Mouse (Mus musculus) layer of hippocampus, adult 18-20 months (tissue): ENCODE results near the gene Trappc3l. TPM values are rescaled to one million over a fixed set of nuclear protein-coding genes. Genes with fewer than 3 reads are reported as not detected.
"Not testable (repeated sequence)": the region's sequence is repeated elsewhere in the genome, so short reads cannot be mapped to it uniquely, and the experiment has no call there.

Experiments
- DNase-seq, 2 experiments: peaks; one replicate each; pipeline ENCODE4 v3.0.0; 2022; ENCODE audit warnings: low spot score in 2 of 2
- long read RNA-seq: library from polyadenylated mRNA; stranded (forward); transcript quantifications from one replicate; pipeline ENCODE4 v2.0.0, GENCODE M21; 2021
- total RNA-seq, 2 experiments: library from RNA; stranded (reverse); gene quantifications; 2 replicates each; pipeline ENCODE4 v1.2.3; 2021

Trappc3l gene
- total RNA-seq = under 1 TPM in 1 of 2 experiments, not detected in 1; 0.64 TPM
- long read RNA-seq = 0 reads

DNA sequence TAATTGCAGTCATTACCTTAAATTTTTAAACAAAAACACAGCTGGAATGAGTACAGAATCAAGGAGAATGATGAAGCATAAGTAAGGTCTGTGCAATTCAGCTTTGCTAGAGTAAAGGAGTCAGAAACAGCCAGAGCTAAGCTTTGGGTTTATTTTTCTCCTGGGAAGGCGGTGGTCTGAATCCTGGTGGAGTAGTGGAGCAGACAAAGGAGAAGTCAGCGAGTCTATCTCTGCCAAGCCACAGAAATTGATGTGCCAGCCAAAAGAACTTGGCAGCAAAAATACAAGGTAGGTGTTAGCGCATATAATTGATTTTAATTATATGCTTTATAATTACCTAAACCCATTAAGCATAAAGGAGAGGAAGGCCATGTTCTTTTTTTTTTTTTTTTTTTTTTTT is at the start of gene Trappc3l:
Gene Trappc3l, plus strand, starts transcription at position 197 of the 400 bp plus-strand sequence.
- DNase-seq = no peak

DNA sequence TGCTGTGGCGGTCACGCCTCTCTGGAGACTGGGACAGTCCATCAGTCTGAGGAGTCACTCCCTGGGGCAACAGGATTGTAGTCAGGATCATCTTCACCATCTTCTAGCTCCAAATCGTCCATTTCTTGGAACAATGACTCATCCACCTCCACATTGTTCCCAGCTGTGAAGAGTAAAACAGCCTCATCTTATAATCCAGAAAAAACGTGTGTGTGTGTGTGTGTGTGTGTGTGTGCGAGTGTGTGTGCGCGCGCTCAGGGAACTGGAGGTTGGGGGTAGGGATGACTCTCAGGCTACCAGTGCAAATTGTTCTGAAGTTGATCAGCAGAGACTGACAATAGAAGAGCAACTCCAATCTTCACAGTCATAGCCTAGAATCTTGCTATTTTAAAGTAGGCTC is 40.7 kb upstream of the Trappc3l start:
- DNase-seq = not testable (repeated sequence)

DNA sequence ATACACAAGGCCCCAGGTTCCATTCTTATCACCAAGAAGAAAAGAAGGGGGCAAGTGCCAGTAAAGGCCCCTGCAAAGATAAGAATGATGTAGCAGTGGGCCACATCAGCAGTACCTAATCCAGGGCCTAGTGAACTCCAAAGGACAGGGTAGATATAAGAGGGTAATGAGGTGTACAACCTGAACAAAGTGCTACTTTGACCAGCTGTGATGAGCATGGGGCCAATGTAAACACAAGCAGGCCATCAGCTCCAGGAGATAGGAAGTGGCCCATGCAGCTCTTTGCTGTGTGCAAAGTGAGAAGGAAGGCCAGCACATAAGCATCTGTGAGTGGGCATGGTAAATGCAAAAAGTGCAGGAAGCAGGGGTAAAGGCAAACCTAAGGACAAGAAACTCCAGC is 39.0 kb upstream of the Trappc3l start:
- no peak for DNase-seq

DNA sequence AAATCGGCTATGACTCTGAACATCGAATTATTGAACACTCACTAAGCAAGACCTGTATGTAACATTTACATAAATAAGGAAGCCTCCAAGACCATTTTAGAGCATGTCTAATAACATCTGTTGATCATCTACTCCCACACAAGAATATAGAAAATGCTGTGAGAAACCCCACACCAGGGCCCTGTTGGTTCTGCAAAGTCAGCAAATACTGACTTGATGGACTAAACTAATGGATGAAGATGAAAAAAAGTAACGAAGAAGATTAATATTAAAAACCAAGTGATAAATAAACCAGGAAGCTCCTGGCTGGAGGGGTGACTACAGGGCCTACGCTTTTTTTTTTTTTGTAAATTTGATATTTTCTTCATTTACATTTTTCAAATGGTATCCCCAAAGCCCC is 24.8 kb upstream of the Trappc3l start:
- DNase-seq = no peak

DNA sequence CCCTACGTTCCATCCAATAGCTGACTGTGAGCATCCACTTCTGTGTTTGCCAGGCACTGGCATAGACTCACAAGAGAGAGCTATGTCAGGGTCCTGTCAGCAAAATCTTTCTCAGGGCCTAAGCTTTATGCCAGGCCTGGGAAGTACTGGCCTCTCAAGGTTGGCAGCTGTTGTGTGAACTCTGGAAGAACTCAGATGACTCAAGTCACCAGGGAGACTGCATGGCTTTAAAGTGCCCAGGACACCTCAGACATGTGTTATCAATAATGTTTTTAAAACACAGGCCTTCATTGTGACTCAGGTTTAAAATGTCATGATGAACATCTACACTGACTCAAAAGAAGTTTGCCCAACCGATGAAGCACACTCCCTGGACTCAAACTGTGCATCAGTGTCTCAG is 24.2 kb upstream of the Trappc3l start:
- DNase-seq = no peak

DNA sequence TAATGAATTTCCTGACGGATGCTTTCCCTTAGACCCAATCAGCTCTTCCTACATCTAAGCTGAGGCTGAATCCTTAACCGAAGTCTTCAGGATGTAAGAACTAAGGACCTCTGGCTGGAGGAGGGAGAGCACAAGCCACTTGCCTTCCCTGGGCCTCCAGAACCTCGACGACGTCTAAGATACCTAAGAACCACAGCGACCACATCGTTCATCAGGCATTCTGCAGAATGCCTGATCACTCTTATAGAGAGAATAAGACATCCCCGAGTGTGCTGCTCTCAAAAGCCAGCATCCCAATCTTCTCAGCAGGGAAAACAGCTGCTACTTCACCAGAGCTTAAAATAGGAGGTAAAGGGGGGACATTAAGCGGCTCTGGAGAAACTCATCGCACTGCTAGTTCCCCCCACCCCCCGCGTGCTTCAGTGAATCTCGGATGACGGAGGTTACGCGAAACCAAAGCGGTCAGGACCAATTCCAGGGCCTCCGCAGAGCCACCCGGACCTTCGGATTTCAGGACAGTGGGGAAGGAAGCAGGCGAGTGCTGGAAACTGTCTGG is 18.6 kb upstream of the Trappc3l start:
- peak; percentile 2 to 22 for DNase-seq

DNA sequence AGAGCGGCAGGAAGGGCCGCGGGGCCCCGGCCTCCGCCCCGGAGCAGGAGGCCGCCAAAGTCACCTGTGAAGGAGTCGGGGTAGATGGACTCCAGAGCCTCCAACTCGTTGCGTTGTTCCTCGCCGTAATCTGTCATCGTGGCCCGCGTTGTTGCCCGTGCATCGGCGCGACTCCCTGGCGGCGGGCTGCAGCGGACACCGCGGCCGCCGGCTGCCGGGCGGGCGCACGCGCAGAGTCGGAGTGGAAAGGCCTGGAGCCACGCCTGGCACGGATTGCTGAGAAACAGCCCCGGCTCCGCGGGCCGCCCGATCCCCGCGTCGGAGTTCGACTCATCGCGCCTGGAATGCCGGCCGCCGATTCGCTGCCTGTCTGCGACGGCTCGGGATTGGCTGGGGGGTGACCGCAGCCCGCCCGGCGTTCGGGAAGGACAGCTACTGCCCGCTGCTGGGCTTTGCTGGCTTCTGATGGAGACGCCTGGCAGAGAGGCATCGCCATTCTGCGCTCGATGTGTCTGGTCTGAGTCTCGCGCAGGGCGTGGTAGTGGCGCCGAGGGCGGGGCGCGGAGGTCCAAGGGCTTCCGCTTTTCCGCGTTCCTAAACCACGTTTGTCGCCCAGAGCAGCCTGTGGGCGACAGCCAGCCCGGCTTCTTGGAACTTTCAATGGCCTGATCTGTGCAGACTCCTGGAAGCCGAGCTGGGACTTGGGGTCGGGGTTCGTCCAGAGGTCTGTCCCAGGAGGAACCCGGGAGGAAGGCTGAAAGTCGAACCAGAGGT is 17.9 kb upstream of the Trappc3l start, which contains the start of gene Rwdd1:
Gene Rwdd1, minus strand, starts transcription at position 323 of the 774 bp plus-strand sequence.
- DNase-seq = peak; percentile 98

DNA sequence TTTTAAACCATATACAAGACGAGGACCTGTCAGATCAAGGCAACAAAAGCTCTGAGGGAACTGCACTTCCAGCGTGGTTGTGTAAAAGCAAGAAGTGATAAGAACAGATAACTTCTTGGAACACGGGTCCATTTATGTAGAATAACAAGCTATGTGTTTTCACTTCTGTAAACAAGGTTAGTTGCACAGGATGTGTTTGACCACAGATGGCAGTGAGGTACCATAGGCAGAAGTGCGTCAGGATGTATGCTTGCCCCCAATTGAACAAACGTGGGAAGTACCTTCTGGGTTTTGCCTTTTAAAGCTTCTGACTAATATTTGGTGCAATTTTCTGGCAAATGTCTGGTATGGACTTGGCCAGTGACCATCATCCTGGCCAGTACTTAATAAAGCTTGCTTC is 7.1 kb upstream of the Trappc3l start:
- no peak for DNase-seq

DNA sequence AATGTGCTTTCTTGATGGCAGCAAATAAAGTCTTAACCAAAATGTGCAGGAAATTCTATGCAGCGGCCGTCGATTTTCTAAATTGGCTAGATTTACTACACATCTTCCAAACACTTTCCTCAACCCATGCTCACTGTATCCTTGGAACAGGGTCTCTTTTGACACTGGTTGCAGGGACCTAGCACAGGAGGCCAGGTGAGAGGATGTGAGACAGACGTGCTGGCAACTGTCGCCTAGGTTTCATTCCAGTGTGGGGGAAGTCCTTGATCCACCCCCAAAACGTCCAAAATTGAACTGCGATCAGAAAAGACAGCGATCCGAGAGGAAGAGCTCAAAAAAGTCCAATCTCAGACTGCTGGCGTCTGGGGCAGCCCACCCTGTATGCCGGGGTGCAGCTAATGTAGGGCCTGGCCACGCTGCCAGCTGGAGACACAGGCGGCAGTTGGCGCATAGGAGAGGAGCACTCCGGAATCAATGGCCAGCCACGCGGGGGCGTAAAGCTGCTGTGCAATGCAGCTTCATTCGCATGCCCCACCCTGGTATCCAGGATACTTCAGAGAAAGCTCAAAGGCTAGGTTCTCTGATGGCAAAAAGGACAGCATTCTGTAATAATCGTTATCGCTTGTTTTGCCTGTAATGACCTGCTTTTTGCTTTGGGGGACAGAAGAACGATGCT is 3.6 kb upstream of the Trappc3l start:
- peak; percentile 62 to 71 for DNase-seq

DNA sequence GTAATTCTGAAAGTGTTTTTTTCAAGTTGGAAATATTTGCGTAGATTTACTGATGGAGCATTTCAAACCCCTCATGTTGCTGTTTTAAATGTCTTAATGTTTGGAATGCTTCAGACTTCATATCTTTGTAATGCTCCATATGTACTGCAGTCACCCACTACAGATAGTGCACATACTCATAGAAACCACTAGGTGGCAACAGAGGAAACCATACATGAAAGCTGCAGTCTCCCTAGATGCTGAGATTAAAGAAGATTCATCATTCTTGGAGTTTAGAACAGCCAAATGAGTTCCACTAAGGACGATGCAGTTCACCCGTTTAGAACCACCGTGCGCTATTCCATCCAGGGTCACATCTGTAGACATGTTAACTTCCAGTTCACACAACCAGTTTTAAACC is 810 bp upstream of the Trappc3l start:
- peak in 1 of 2 experiments; percentile 56 for DNase-seq

DNA sequence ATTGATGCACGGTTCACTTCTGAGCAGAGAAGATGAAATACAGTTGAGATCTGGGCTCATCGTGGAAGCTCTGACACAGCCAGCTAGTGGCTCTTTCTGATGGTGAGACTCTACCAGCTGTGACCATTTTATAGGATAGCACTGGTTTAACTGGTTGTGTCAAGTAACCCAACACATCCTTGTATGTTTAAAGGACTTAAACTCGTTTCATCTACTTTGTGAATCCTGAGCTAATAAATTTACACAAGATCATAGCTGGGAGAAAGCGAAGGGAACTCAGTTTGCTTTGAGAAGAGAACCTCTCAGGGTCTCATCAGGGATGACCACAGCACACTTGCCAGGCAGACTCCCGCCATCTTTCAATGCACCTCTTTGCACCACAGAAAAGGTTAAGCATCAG is 6.8 kb downstream of the Trappc3l start, which contains the start of gene Calhm4:
Gene Calhm4, minus strand, starts transcription at position 101 of the 400 bp plus-strand sequence.
- no peak for DNase-seq

DNA sequence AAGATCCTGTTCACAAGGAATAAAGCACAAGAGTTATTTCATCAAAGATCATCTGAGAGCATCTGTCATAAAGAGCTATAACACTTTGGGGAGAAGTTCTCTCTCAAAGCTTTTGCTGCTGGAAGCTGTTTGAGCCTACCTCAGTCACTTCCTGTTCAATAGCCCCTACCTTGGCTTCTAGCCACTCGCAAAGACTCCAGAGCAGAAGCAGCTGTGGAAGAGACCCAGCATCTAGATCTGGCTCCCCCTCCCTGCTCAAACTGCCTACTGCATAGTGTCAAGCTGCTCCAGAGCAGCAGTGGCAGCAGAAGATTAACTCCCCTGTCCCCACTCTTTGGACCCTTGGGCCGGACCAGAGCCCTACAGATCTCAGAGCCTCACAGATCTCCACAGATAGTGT is 16.6 kb downstream of the Trappc3l start:
- DNase-seq = no peak

DNA sequence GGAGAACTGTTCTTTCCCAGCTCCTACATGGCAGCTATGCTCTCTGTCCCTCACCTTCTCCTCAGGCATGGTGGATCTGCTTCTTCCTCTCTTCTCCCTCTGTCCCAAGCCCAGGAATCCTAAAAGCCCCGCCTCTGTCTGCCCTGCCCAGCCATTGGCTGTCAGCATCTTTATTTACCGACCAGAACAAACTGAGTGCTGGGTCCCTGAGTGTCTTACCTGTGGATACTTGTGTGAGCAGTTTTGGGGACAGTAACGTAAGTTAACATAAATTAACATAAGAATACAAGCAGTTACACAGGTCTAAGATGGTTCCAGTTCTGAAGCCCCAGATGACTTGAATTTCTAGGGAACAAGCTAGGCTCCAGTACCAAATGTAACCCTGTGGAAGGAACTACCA is 29.2 kb downstream of the Trappc3l start:
- DNase-seq = no peak

DNA sequence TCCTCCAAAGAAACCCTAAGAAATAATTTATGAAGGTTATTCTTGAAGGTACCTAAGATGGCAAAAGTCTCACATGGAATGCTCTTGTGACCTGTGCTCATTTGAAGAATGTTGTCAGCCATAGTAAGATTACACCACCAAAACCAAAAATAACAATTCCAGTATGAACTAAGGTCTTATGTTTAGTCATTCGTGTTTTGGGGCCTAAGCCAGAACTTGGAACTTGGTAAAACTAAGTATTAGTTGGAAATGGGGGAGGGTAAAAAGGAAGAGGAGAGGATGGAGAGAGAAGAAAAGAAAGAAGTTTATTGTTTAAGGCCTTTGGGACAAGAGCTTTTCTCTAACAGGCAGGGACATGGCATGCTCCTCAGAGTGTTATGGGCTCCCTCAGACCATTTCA is 32.2 kb downstream of the Trappc3l start:
- DNase-seq = no peak

DNA sequence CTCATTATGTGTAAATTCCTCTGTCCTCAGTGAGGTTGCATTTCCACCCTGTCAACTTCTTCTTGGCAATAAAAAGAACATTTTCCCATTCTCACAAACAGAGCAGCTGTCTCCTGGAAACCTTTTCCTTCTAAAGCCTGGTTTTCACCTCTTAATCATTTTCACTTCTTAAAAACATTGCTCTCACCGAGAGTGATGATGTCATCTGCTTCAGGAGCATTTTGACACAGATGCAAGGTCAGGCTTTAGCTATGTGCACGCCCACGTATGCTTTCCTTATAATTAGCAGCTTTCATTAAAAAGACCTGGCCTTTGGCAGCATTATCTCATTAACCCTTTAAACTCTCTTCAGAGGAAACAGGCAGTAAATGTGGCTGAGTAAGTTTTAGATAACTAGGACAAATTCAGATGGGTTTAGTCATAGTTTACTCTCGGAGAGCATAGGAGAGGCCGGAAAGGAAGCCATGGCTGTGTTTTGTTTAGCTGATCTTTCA is 33.6 kb downstream of the Trappc3l start:
- no peak for DNase-seq

DNA sequence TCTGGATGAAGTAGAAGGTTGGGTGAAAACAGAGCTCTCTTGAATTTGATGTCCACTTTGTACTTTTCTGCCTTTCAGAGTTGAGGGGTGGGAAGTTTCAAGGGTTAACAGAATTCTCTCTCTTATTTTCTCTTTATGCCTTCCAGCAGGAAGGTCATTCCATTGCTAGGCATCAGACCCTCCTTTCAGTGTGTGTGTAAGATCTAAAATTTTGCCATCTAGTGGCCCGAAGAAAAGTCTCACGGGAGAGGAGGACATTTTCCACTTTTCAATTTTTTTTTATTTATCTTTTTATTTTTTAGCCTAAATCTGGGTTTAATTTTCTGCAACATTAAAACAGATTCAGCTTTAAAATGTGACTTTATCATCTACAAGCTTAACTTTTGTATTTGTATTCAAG is 34.3 kb downstream of the Trappc3l start:
- DNase-seq = no peak

DNA sequence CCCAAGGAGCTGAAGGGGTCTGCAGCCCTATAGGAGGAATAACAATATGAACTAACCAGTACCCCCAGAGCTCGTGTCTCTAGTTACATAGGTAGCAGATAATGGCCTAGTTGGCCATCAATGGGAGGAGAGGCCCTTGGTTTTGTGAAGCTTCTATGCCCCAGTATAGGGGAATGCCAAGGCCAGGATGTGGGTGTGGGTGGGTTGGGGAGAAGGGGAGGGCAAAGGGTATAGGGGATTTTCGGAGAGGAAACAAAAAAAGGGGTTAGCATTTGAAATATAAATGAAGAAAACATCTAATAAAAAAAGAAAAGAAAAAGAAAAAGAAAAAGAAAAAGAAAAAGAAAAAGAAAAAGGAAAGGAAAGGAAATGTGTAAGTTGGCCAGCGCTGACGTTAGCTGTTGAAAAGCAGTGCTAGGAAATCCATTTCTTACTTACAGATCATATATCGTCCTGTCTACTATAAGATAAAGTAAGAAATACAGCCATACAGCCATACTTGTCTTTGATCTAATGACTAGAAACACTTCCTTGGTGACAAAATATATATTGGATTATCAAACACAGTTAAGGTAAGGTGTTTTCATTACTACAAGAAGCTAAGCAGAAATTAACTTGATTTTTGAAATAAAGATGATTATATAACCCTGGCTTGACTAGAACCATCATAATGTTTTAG is 37.3 kb downstream of the Trappc3l start:
- no peak for DNase-seq

DNA sequence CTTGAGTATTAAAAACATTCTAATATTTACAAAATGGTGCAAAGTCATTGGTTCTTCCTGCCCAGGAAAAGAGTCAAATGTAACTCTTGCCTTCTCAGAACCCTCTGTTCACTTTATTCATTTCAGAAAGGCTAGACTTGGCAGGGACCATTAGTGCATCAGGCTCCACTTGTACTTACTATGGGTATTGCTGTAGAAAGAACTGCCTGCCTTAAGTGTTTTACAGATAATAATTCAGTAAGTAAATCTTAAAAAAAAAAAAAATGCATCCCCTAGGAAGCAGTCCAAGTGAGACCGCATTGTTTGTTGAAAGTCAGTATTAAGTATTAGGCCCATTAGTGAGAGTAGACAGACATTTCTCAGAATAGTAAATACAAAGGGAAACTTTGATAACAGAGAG is 49.1 kb downstream of the Trappc3l start:
- DNase-seq = no peak

DNA sequence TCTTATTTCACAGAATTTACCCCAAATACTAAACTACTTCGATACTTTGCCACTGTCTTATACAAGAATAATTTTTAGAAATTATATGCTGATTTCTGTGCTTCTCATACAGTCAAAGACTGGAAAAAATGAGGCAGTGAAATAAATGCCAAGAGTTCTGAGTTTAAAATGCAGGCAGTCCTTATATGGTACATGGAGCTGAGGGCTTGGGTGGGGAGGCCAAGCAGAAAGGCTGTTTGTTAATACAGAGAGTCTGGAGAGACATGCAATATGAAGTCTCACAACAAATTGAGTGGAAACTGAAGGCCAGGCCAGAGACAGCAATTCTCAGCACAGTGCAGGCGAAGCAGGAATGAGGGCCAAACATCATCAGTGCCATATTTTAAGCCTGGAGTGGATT is 51.1 kb downstream of the Trappc3l start:
- no peak for DNase-seq

DNA sequence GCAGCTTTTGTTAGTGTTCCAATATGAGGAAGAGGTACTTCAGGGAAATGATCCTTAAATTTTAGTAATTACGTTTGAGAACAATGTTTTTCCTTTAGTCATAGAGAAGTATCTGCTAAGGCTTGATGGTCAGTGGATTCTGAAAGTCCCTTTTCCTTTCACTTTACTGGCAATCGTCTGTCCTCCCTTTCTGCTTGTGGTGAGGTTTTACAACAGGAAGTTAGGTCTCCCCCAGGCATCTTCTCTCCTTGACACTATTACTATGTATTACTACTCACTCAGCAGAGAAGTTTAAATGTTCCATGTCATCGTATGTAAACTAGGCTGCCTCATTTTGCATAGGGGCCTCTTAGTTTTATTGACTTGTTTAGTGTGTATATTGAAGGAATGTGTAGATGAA is 52.1 kb downstream of the Trappc3l start:
- DNase-seq = no peak

DNA sequence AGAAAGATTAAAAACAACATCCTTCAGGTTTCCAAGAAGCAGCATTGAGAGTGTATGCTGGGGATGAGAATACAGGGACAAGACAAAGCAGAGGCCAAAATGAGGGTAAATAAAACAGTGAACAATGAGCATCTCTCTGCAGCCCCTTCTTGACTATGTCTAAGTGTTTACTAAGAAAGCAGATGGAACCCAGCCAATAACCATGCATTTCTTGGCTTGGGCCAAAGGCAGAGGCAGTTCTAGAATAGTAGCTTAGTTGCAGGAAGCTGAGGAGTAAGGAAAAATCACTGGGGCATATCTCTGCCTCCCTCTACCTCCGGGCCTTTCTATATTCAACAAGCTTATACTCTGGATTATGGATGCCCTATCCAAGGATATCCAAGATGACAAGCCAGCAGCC is 53.1 kb downstream of the Trappc3l start:
- no peak for DNase-seq

DNA sequence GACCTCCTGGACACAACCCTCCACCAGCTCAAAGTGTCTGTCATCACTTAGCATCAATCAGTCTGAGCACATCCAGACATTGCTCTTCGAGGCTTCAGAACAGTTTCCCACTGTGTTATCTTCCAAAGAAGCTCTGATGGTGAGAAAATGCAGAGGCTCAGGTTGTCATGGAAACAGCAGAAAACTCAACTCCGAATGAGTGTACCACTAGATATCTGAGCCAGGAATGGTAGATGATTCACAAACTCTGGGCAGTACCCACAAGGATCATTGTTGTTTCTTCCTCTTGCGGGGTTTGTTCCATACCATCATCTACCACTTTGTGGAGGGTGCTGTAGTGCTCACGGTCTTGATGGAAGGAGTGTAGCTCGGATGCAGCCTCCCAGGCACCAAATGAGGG is 54.5 kb downstream of the Trappc3l start:
- peak; percentile 54 to 76 for DNase-seq
